Mouse (Mus musculus) layer of hippocampus, adult 6 months (tissue): ENCODE data around the gene Ep400. TPM values are rescaled to one million over a fixed set of nuclear protein-coding genes. Genes with fewer than 3 reads are reported as not detected.

ENCODE experiments used
- long read RNA-seq, 2 experiments: library from polyadenylated mRNA; unstranded; transcript quantifications; one replicate each; pipeline ENCODE4 v2.0.0; 2019 to 2020
- microRNA-seq: library from miRNA; unstranded; fragments of <30 nt; microRNA quantifications from one replicate; pipeline ENCODE4 v1.2.0, GENCODE M21; 2020
- polyA plus RNA-seq: library from polyadenylated mRNA; unstranded; fragments of <200 nt; fragmentation: Nextera tagmentation; gene quantifications from 2 replicates; pipeline ENCODE4 v1.2.3, GENCODE M21; 2021

The Ep400 gene
- 22.9 and 27.0 TPM in 2 replicates for polyA plus RNA-seq
- long read RNA-seq, experiment 1, partial matches to known transcripts: 30 of 32 reads
- long read RNA-seq, experiment 1, other reads (novel, unspliced or antisense): 2 of 32 reads
- long read RNA-seq, experiment 2, partial matches to known transcripts: 74 of 98 reads
- long read RNA-seq, experiment 2, other reads (novel, unspliced or antisense): 22 of 98 reads

GRCm38 (mm10) chr5:110770448-110771158 is at the start of gene Ep400:
Gene Ep400 (minus strand): TSS chr5:110770717.

DNA sequence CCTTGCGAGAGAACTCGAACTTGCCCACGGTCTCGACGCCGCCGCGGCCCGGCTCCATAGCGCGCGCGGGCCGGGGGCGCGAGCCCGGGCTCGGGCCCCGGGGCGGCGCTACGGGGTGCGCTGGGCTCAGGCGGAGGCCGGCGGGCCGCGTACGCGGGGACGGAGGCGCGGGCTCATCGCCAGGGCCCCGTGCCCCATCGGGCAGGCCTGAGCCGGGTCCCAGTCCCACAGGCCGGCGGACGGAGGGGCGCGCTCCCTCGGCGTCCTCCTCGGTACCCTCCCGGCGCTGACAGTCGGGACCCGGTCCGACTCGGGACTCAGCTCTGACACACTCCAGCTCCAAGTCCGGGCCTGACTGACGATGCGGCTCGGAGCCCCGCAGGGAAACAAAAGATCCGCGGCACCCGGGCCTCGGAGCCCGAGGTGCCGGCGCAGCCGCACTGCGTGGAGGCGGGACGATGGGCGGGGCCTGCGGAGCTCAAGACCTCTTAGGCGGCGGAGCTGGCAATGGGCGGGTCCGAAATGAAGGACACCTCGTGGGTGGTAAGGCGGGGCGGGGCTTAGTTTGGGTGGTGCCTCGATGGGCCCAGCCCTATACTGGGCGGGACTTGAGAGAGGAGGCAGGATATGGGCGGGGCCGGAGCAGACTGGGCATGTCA is 39.3 kb upstream of the Ep400 start, which contains the start of gene Ulk1:
TSS of gene Ulk1 (minus strand) at position 431 of the 659 bp plus-strand sequence.

GRCm38 (mm10) chr5:110779998-110780760 is 9.7 kb upstream of the Ep400 start, which contains the start of gene Pus1:
Gene Pus1 (minus strand): TSS chr5:110780659.

GRCm38 (mm10) chr5:110652719-110653648 is 117.5 kb downstream of the Ep400 start, which contains the start of the genes Noc4l and Ddx51:
Gene Noc4l (minus strand): TSS chr5:110653417.
Gene Ddx51 (plus strand): TSS chr5:110653451.

Small RNA genes within 50 kb of the gene (microRNA-seq; reads per million reads assigned to microRNA genes)
- 2.1 reads per million, percentile 3 among the genes with 10 or more reads in this experiment for gene Mir7026

Other genes with a start within 250 kb of the Ep400 start
- 41.0 and 44.8 TPM in 2 replicates for gene Galnt9, start 226.4 kb downstream of the Ep400 start, polyA plus RNA-seq
- 27.5 and 31.9 TPM in 2 replicates for gene Noc4l, start 117.3 kb downstream of the Ep400 start, polyA plus RNA-seq
- gene Ddx51, start 117.3 kb downstream of the Ep400 start, polyA plus RNA-seq: 6.8 and 6.9 TPM in 2 replicates
- 7.9 and 8.1 TPM in 2 replicates for gene Pus1, start 9.9 kb upstream of the Ep400 start, polyA plus RNA-seq
- 7.1 and 7.2 TPM in 2 replicates for gene Ulk1, start 39.4 kb upstream of the Ep400 start, polyA plus RNA-seq
- 23.4 and 23.7 TPM in 2 replicates for gene Hscb, start 69.1 kb upstream of the Ep400 start, polyA plus RNA-seq
- gene Chek2, start 69.3 kb upstream of the Ep400 start, polyA plus RNA-seq: 2.3 TPM in 2 replicates
- 2.0 and 2.6 TPM in 2 replicates for gene Ttc28, start 109.1 kb upstream of the Ep400 start, polyA plus RNA-seq